Mouse (Mus musculus) E14TG2a.4 (cell line): ENCODE measurements around the gene Tmem213.
A peak's percentile ranks its signal among the peaks of the same experiment; 100 is the strongest.

Experiments
- H3K27me3 ChIP-seq: 2 replicates; pipeline ENCODE4 v1.6.1; 2014; ENCODE audit warnings: low read length, control low read depth; ENCODE audit not compliant: insufficient read depth
- H3K36me3 ChIP-seq: 2 replicates; pipeline ENCODE4 v1.6.1; 2014; ENCODE audit warnings: low read length, control low read depth; ENCODE audit not compliant: insufficient read depth
- H3K4me1 ChIP-seq: replicated peaks from 2 replicates; pipeline ENCODE4 v1.6.1; 2014; ENCODE audit warnings: low read depth, low read length, control low read depth
- H3K4me3 ChIP-seq: replicated peaks from 2 replicates; pipeline ENCODE4 v1.5.1; 2014; ENCODE audit warnings: mild to moderate bottlenecking, low read length
- H3K9me3 ChIP-seq: 2 replicates; pipeline ENCODE4 v1.6.1; 2014; ENCODE audit warnings: low read length, control low read depth
- CTCF ChIP-seq: conservative IDR thresholded peaks from 2 replicates; pipeline ENCODE4 v1.5.1; 2014; ENCODE audit warnings: low read length
- NANOG ChIP-seq: IDR thresholded peaks from 2 replicates; pipeline ENCODE4 v1.6.1; 2014; ENCODE audit warnings: borderline replicate concordance, low read length, mixed read lengths
- POU5F1 ChIP-seq: IDR thresholded peaks from 2 replicates; pipeline ENCODE4 v1.6.1; 2014; ENCODE audit warnings: low read length, borderline replicate concordance

Gene Tmem213

DNA sequence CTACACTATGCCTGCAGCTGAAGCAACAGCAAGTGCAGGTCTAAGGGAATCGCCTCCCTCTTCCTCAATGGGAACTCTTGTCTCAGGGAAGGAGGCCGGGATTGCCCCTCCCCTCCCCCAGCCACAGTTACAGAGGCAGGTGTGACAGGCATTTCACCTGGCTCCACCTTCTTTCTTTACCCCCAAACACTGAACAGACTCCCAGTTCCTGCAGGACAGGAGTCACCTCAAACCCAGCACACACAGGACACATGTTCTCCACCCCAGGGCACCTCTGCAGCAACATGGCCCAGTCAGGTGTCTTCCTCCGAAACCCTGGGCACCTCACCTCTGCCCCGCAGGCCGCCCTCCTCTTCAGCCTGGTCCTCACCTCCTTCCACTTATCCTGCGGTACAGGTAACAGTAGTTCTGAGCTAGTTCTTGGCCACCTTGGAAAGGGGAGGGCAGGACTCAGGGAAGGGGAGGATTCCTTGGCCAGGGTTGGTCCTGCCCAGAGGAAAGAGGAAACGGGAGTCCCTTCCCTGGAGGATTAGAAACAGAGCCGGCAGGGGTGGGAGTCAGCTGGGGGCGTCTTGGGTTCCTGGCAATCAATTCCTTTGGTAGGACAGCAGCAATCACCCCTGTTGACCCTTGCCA is at the start of gene Tmem213:
Gene Tmem213 (plus strand): TSS at position 96 of the 636 bp plus-strand sequence.
- TF ChIP-seq CTCF (no peak), NANOG (no peak), POU5F1 (no peak)
- no peaks in the 10 kb centered on the region for H3K9me3 ChIP-seq
- H3K4me3 ChIP-seq = peak within 1 kb of the TSS; percentile 63
- H3K4me1 ChIP-seq = peaks cover 43% of the 10 kb centered on the region
- H3K27me3 ChIP-seq = peaks cover 3% of the 10 kb centered on the region; the same call in 1 of the 2 replicates
- H3K36me3 ChIP-seq = no peaks in the 10 kb centered on the region

DNA sequence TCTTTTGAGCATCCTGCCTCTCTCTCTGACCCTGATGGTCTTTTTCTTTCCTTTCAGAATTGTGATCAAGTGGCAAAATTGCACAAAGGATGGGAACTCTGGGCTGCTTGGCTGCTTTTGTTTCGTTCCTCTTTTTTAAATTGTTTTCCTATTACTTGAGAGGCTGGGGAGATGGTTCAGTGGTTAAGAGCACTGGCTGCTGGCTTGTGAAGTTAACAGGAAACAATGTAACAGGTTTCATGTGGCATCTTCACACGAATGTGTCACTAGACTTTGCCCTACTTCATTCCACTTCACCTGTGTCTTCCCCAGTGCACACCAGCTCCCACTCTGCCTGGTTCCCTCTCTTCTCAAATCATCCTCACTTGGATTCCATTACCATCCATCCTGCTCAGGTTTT is 44.4 kb upstream of the Tmem213 start:
- H3K4me3 ChIP-seq = no peak overlapping the region
- TF ChIP-seq CTCF (no peak), POU5F1 (no peak), NANOG (no peak)
- H3K36me3 ChIP-seq = no peaks in the 10 kb centered on the region; the same call in 1 of the 2 replicates
- peaks cover 22% of the 10 kb centered on the region for H3K9me3 ChIP-seq
- no peaks in the 10 kb centered on the region for H3K27me3 ChIP-seq
- H3K4me1 ChIP-seq = 0 out of 2 replicates have a peak, but pooled peaks cover 3% of the 10 kb centered on the region

DNA sequence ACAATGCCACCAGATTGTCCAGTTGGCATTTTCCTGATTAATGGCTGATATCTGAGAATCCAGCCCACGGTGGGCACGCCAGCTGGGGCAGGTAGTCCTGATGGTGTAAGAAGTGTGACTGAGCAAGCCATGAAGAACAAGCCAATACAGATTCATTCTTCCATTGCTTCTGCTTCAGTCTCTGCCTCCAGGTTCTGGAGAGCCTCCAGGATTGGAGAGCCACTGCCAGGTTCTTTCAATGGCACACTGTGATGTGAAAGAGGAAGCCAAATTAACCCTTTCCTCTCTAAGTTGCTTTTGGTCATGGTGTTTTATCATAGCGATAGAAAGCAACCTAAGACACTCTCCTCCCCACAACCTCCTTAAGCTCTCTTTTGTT is 43.9 kb upstream of the Tmem213 start:
- TF ChIP-seq CTCF (no peak), POU5F1 (no peak), NANOG (no peak)

DNA sequence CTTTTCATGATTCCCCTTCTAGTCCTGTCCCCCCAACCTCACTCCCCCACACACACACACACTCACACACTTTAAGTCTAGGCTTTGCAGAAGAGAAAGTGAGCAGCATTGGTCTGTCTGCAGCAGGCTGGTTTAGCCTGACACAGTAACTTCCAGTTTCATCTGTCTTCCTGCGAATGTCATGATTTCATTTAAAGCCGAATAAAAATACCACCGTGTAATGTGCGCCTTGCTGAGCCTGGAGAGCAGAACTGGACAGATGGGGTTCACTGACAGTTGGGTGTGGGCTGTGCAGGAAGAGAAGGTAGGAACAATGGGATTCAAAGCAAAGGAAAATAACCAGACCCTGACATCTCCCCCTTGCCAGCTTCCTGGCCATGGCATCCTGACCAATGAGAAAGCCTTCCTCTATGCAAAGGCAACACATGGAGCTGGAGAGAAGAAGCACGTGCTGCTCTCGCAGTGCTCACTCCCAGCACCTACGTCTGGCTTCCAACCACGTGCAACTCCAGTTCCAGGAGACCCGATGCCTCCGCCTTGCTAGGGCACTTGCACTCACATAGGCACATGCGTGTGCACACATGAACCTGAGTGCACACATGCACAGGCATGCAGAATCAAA is 43.4 kb upstream of the Tmem213 start:
- H3K4me1 ChIP-seq = 0 out of 2 replicates have a peak, but pooled peaks cover 3% of the 10 kb centered on the region
- no peak overlapping the region for H3K4me3 ChIP-seq
- H3K36me3 ChIP-seq = no peaks in the 10 kb centered on the region; the same call in 1 of the 2 replicates
- no peaks in the 10 kb centered on the region for H3K27me3 ChIP-seq
- H3K9me3 ChIP-seq = peaks cover 24% of the 10 kb centered on the region
- TF ChIP-seq POU5F1 = no peak
- no peak for TF ChIP-seq CTCF
- TF ChIP-seq NANOG = no peak

More for the DNA sequence above, 43.9 kb upstream of the Tmem213 start:
- Histone ChIP-seq H3K9me3 (peaks cover 24% of the 10 kb centered on the region), H3K27me3 (no peaks in the 10 kb centered on the region), H3K4me1 (0 out of 2 replicates have a peak, but pooled peaks cover 3% of the 10 kb centered on the region), H3K36me3 (no peaks in the 10 kb centered on the region; the same call in 1 of the 2 replicates), H3K4me3 (no peak overlapping the region)

DNA sequence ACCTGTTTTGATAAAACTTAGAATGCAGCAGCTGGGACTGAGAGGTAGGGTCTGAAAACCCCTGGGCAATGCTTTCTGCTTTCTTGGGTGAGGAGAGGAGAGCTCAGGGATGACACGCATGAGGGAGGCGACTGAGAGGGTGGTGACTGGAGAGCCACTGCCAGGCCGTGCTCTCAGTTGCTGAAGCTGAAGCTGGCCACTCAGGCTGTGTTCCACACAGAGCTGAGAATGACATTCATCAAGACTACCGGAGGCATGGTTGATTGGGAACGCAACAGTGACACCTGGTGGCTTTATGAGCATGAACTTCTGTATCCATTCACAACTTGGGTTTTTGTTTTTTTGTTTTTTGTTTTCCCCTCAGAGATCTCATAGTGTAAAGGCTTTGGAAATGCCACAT is 42.8 kb upstream of the Tmem213 start:
- 0 out of 2 replicates have a peak, but pooled peaks cover 3% of the 10 kb centered on the region for H3K4me1 ChIP-seq
- H3K4me3 ChIP-seq = no peak overlapping the region
- H3K9me3 ChIP-seq = peaks cover 24% of the 10 kb centered on the region
- TF ChIP-seq CTCF (peak; percentile 60), POU5F1 (no peak), NANOG (no peak)
- no peaks in the 10 kb centered on the region; the same call in 1 of the 2 replicates for H3K36me3 ChIP-seq
- H3K27me3 ChIP-seq = no peaks in the 10 kb centered on the region

DNA sequence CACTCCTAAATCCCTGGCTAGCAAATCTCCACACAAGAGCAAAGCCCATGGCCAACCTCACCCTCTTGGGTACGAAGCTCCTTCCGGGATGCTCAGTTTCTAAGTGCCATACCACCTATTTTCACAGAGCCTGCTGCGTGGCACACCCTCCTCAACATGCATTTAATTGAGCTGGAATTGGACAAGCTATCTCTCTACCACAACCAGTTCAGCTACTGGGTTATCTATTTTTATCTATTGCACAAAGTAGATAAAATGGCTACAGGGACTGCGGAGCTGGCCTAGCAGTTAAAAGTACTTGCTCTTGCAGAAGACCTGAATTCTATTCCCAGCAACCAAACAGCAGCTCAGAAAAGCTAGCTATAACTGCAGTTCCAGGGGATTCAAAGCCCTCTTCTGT is 37.8 kb upstream of the Tmem213 start:
- no peak overlapping the region for H3K4me3 ChIP-seq
- H3K36me3 ChIP-seq = peaks cover 7% of the 10 kb centered on the region; the same call in 1 of the 2 replicates
- 0 out of 2 replicates have a peak, but pooled peaks cover 3% of the 10 kb centered on the region for H3K9me3 ChIP-seq
- TF ChIP-seq CTCF = no peak
- TF ChIP-seq POU5F1 = no peak
- TF ChIP-seq NANOG = no peak
- no peaks in the 10 kb centered on the region for H3K4me1 ChIP-seq
- H3K27me3 ChIP-seq = no peaks in the 10 kb centered on the region

DNA sequence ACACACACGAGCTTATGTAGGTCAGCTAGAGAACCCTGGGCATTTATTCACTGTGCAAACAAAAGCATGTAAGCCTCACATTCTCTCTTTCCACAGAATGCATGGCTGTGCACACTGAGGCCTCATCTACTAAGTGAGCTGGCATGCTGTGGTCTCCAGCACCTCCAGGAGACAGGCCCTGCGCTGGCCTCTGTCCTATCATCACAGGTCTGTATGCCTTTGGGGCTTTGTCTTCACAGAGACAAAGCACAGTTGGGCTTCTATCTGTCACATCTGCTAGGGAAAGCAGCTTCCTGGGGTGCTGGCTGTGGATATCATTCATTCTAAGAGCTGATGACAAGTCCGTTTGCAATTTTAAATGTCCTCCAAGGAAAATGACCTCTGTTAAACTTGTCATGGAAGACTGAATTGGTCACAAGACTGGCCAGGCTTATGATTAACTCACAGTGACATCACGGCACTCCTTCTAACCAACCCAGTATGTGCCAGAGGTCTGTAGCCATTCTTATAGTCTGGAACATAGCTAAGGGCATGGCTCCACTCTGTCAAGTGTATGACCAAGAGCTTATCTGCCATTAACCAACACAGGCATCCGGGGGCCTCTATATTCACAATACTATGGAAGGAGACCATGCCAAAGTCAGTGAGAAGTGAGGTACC is 36.8 kb upstream of the Tmem213 start:
- no peak for TF ChIP-seq CTCF
- no peak for TF ChIP-seq POU5F1
- no peak for TF ChIP-seq NANOG
- 0 out of 2 replicates have a peak, but pooled peaks cover 3% of the 10 kb centered on the region for H3K9me3 ChIP-seq
- H3K27me3 ChIP-seq = no peaks in the 10 kb centered on the region
- H3K4me3 ChIP-seq = no peak overlapping the region
- no peaks in the 10 kb centered on the region for H3K4me1 ChIP-seq
- H3K36me3 ChIP-seq = peaks cover 10% of the 10 kb centered on the region; the same call in 1 of the 2 replicates

DNA sequence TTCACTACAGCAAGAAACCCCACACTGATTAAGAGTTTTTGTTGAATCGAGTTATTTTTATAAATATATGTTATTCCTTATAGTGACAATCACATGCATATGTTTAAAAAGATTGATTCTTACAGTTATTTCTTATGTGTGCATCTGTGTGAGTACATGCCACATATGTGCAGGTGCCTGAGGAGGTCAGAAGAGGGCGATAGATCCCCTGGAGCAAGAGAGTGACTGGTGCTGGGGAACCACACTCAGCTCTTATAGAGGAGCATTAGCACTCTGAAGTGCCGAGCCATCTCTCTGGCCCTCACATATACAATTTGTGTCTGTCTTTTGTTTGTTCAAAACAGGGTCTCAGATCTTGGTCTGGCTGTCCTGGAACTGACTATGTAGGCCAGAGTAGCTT is 35.5 kb upstream of the Tmem213 start:
- Histone ChIP-seq H3K27me3 (no peaks in the 10 kb centered on the region), H3K4me1 (no peaks in the 10 kb centered on the region)

More for the DNA sequence above, 35.5 kb upstream of the Tmem213 start:
- Histone ChIP-seq H3K36me3 (peaks cover 19% of the 10 kb centered on the region), H3K4me3 (no peak overlapping the region), H3K9me3 (0 out of 2 replicates have a peak, but pooled peaks cover 3% of the 10 kb centered on the region)
- TF ChIP-seq CTCF = peak; percentile 51
- TF ChIP-seq POU5F1 = no peak
